Mouse (Mus musculus) adipocyte (in vitro differentiated cells): Measurements from ENCODE around the gene Cdyl.

Experiments
- DNase-seq: peaks from one replicate; pipeline ENCODE4 v3.0.0-alpha.2; 2016; ENCODE audit warnings: low spot score

Gene Cdyl

GRCm38 (mm10) chr13:35689560-35689959, 29.9 kb downstream of the Cdyl start:
- DNase-seq, result no peak

- no peak for DNase-seq
Observed at GRCm38 (mm10) chr13:35717658-35718057, 58.0 kb downstream of the Cdyl start.

- DNase-seq, result no peak
Observed at GRCm38 (mm10) chr13:35719581-35719980, 59.9 kb downstream of the Cdyl start.

- DNase-seq, result no peak
Observed at GRCm38 (mm10) chr13:35723073-35723472, 63.4 kb downstream of the Cdyl start.

GRCm38 (mm10) chr13:35726025-35726424, 66.4 kb downstream of the Cdyl start:
- DNase-seq, result no peak

GRCm38 (mm10) chr13:35732131-35732530, 72.5 kb downstream of the Cdyl start:
- DNase-seq, result no peak

- no peak for DNase-seq
Observed at GRCm38 (mm10) chr13:35732891-35733596, 73.4 kb downstream of the Cdyl start.

GRCm38 (mm10) chr13:35737565-35737964, 77.9 kb downstream of the Cdyl start:
- no peak for DNase-seq

- DNase-seq, result no peak
Observed at GRCm38 (mm10) chr13:35738210-35738609, 78.6 kb downstream of the Cdyl start.

GRCm38 (mm10) chr13:35739473-35739872, 79.8 kb downstream of the Cdyl start:
- no peak for DNase-seq

- no peak for DNase-seq
Observed at GRCm38 (mm10) chr13:35740301-35741039, 80.8 kb downstream of the Cdyl start.

- DNase-seq, result peak; percentile 21
Observed at GRCm38 (mm10) chr13:35741040-35741619, 81.5 kb downstream of the Cdyl start.

GRCm38 (mm10) chr13:35741620-35742421, 82.2 kb downstream of the Cdyl start:
- peak; percentile 6 for DNase-seq

- DNase-seq, result no peak
Observed at GRCm38 (mm10) chr13:35742696-35743095, 83.1 kb downstream of the Cdyl start.

- DNase-seq, result no peak
Observed at GRCm38 (mm10) chr13:35743196-35743595, 83.6 kb downstream of the Cdyl start.

GRCm38 (mm10) chr13:35749194-35749593, 89.6 kb downstream of the Cdyl start:
- DNase-seq, result no peak

- DNase-seq, result no peak
Observed at GRCm38 (mm10) chr13:35749680-35750079, 90.0 kb downstream of the Cdyl start.

- DNase-seq, result no peak
Observed at GRCm38 (mm10) chr13:35752046-35752445, 92.4 kb downstream of the Cdyl start.

GRCm38 (mm10) chr13:35755002-35755401, 95.4 kb downstream of the Cdyl start:
- DNase-seq, result no peak

- DNase-seq, result no peak
Observed at GRCm38 (mm10) chr13:35755655-35756283, 96.1 kb downstream of the Cdyl start.

GRCm38 (mm10) chr13:35756393-35757338, 97.0 kb downstream of the Cdyl start:
- DNase-seq, result no peak
